Mouse (Mus musculus) CD4-positive helper T cell, adult 2 months (primary cell): ENCODE results near the gene Iltifb.
"Not testable (repeated sequence)": the region's sequence is repeated elsewhere in the genome, so short reads cannot be mapped to it uniquely, and the experiment has no call there.

Source experiments
- DNase-seq: peaks from one replicate; pipeline ENCODE4 v3.0.0-alpha.2; 2012; ENCODE audit warnings: low read depth, missing footprints, low spot score

Gene Iltifb

DNA sequence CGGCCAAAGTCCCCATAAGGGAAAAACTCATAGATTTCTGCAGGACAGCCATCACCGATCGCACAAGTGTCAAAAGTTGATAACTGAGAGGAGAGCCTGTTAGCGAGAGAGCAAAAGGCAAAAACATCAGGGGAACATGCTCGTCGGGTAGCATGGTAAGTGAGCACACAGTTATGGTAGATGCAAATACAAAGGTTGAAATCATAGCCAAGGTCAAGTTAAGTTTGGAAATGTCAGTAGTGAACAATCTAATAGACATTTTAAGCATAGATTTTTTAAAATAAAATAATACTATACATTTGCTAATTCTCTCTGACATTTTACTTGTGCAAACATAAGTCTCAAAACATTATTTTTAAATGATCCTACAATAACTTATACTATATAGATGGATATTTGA, at the start of gene Iltifb:
Gene Iltifb, minus strand, starts transcription at position 101 of the 400 bp plus-strand sequence.
- no peak for DNase-seq

DNA sequence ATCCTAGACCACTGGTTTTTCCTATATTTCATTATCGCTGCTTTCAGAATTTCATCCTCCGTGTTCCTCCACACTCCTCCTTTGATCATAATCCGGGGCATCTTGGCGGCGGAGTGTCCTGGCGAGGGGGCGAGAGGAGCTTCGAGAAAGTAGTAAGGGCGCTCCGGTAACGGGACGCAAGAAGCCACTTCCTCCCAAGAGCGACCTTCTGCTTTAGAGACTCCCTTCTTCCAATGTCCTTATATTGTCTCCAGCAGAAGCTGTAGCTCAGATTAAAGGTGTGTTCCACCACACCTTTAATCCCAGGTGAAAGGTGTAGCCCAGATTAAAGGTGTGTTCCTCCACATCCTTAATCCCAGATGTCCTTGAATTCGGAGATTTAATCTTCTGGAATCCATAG, 48.3 kb upstream of the Iltifb start, which contains the start of gene Gm9046:
Gene Gm9046, minus strand, starts transcription at position 101 of the 400 bp plus-strand sequence.
- not testable (repeated sequence) for DNase-seq

DNA sequence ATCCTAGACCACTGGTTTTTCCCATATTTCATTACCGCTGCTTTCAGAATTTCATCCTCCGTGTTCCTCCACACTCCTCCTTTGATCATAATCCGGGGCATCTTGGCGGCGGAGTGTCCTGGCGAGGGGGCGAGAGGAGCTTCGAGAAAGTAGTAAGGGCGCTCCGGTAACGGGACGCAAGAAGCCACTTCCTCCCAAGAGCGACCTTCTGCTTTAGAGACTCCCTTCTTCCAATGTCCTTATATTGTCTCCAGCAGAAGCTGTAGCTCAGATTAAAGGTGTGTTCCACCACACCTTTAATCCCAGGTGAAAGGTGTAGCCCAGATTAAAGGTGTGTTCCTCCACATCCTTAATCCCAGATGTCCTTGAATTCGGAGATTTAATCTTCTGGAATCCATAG, 42.9 kb upstream of the Iltifb start, which contains the start of gene Gm9045:
Gene Gm9045, minus strand, starts transcription at position 101 of the 400 bp plus-strand sequence.
- not testable (repeated sequence) for DNase-seq

DNA sequence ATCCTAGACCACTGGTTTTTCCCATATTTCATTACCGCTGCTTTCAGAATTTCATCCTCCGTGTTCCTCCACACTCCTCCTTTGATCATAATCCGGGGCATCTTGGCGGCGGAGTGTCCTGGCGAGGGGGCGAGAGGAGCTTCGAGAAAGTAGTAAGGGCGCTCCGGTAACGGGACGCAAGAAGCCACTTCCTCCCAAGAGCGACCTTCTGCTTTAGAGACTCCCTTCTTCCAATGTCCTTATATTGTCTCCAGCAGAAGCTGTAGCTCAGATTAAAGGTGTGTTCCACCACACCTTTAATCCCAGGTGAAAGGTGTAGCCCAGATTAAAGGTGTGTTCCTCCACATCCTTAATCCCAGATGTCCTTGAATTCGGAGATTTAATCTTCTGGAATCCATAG, 37.5 kb upstream of the Iltifb start, which contains the start of gene Gm9044:
Gene Gm9044, minus strand, starts transcription at position 101 of the 400 bp plus-strand sequence.
- not testable (repeated sequence) for DNase-seq

DNA sequence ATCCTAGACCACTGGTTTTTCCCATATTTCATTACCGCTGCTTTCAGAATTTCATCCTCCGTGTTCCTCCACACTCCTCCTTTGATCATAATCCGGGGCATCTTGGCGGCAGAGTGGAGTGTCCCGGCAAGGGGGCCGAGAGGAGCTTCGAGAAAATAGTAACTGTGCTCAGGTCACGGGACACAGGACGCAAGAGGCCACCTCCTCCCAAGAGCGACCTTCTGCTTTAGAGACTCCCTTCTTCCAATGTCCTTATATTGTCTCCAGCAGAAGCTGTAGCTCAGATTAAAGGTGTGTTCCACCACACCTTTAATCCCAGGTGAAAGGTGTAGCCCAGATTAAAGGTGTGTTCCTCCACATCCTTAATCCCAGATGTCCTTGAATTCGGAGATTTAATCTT, 32.0 kb upstream of the Iltifb start, which contains the start of gene Gm9040:
Gene Gm9040, minus strand, starts transcription at position 101 of the 400 bp plus-strand sequence.
- not testable (repeated sequence) for DNase-seq

DNA sequence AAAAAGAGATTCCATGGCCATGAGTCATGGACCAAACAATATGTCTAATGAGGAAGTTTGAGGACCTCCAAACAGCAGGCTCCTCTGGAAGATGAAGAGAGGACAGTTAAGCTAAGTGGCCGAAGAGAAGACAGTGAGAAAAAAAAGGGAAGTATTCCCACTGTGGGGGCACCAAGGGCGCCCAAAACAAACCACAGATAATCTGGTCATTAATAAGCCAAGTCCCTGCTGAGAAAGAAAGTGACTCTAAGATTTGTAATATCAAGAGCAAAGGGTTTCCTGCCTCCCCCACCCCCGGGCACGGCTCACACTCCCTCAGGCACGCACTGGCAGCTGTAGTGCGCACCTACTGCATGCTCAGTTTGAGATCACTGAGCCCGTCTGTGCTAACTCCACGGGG, 24.2 kb upstream of the Iltifb start:
- DNase-seq: no peak

DNA sequence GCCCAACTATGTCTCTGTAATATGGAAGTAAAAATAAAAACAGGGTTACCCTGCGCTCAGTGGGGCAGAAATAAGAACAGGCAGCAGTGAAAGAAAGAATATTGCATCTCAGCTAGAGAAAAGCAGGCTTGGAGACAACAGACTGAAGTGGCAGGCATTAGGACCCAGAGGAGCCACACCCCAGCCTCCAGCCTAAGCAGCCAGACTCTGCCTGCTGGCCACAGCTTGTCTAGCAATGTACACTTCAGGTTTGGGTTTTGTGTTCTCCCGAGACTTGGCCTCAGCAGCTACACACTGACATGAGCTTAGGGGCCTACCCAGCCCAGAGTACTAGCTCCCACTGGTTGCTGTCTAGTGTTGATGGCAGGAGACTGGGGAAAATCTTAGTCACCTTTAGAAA, 7.3 kb upstream of the Iltifb start:
- peak; percentile 6 for DNase-seq

DNA sequence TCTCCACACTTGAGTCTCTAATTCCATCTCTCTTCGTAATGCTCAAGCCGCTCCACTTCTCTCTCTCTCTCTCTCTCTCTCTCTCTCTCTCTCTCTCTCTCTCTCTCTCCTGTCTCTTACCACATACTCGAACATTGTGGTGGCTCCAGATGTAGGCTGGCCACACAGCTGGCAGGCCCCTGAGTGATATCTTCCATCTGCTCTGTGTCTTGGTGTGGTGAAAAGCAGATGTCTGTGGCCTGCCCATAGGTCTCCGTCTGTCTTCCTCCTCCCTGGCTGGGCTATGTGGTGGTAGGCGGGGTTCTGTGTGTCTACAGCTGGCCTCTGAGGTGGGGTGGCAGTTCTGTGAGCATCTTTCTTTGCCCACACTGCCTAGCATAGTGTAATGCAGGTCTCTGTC, 11.8 kb downstream of the Iltifb start:
- DNase-seq: not testable (repeated sequence)

DNA sequence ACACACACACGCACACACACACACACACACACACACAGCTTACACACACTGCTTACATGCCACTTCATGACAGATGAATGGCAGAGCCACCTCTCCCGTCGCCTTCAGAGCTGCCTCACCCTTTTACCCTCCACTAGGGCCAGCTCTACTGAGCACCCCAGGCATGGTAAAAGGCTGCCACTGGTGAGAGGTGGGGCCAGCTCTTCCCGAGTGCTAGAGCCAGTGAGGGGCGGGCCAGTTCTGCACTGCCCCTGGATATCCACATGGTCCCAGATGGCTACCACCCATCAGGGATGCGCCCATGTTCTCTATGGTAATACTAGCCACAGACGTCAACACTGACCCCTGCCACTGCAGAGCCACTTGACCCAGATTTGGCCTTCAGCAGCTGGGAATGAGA, 12.3 kb downstream of the Iltifb start:
- DNase-seq: not testable (repeated sequence)

DNA sequence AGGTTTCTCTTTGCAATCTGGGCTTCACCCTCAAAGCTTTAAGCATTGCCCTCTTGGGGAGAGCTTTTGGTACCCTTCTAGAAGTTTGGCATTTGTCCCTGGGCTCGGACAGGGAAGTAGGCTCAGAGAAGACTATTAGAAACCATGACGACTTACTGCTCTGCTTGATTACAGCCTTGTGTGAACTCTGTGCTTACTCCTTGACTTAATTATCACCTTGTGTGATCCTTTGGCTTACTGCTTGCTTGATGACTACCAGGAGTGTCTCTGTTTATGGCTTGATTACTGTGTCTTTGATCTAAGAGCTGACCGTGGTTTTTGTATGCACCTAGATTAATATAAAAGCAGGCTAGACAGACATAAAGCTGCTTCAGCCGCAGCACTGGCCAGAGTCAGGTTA, 16.8 kb downstream of the Iltifb start:
- not testable (repeated sequence) for DNase-seq

DNA sequence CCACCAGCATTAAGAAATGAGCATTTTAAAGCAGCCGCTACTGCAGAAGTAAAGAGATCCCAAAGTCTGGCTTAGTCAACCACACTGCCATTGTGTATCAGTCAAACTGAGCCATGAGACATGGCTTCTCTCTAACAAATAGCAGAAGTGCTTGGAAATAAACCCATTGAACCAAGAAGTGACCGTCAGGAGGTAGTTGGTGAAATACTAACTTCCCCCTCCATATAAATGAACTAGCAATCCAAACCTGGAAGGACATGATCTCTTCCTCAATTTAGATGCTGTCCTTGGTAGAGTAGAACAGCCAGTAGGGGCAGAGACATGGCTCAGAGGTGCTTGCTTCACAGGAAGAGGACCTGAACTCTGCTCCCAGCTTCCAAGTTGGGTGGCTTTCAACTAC, 23.4 kb downstream of the Iltifb start:
- not testable (repeated sequence) for DNase-seq

DNA sequence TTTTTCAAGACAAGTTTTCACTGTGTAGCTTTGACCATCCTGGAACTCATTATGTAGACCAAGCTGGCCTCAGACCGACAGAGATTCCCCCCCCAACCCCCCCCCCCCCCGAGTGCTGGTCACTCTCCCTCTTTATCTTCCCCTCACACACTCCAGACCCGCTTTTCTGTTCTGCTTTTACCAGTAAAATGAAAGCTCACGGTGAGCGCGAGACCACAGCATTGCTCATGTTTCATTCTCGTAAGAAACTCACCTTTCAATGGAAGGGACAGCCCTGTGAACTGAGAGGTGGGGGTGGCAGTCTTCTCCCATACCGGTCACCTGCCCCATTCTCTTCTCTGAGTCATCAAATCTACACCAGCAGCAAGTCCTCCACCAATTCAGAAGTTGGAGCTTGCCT, 26.0 kb downstream of the Iltifb start:
- not testable (repeated sequence) for DNase-seq

DNA sequence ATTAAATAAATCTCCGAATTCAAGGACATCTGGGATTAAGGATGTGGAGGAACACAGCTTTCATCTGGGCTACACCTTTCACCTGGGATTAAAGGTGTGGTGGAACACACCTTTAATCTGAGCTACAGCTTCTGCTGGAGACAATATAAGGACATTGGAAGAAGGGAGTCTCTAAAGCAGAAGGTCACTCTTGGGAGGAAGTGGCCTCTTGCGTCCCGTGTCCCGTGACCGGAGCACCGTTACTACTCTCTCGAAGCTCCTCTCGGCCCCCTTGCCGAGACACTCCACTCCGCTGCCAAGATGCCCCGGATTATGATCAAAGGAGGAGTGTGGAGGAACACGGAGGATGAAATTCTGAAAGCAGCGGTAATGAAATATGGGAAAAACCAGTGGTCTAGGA, 36.5 kb downstream of the Iltifb start, which contains the start of gene Gm32802:
Gene Gm32802, plus strand, starts transcription at position 301 of the 400 bp plus-strand sequence.
- DNase-seq: not testable (repeated sequence)

DNA sequence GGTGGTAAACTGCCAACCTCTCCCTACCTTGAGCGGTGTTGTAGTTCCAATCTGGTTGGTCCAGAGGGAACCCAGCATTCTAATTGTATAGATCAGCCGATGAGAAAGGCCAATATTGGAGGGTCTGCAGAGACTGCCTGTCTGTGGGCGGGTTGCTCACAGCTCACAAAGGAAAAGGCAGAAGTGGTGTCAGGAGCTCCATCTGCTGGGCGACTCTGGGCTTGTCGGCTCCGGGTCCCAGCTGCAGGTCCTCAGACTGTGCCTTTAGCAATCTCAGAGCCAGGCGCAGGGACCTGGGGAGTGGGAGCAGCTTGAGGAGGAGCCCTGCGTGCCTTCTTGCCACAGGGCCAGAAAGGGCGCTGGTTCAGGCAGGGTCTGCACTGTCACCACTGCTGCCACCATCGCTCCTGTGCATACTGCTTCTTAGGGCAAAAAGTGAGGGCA, 44.0 kb downstream of the Iltifb start:
- peak; percentile 4 for DNase-seq

DNA sequence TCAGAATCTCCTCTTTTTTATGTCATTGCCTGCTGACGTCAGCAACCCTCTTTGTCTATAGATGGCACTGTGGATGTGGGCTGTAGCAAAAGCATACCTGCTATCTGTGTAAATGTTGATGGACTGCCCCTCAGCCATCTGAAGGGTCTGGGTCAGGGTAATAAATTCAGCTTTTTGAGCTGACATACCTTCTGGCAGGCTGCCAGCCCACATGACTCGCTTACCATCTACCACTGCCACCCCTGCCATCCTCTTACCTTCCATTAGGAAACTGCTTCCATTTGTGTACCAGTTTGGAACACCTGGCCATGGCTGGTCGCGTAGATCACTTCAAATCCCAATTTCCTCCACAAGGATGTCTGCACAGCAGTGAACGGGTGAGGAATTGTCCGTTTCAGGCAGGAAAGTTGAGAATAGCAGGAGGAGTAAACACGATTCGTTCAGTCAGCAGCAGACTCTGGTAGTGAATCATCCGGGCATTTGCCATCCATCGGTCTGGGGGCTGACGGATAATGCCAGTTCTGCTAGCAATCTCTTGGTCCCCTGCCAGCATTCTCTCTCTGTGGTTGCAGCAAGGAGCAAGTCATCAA, 45.7 kb downstream of the Iltifb start:
- DNase-seq: peak; percentile 0

DNA sequence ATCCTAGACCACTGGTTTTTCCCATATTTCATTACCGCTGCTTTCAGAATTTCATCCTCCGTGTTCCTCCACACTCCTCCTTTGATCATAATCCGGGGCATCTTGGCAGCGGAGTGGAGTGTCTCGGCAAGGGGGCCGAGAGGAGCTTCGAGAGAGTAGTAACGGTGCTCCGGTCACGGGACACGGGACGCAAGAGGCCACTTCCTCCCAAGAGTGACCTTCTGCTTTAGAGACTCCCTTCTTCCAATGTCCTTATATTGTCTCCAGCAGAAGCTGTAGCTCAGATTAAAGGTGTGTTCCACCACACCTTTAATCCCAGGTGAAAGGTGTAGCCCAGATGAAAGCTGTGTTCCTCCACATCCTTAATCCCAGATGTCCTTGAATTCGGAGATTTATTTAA, 54.2 kb downstream of the Iltifb start, which contains the start of gene Gm32717:
Gene Gm32717, minus strand, starts transcription at position 101 of the 400 bp plus-strand sequence.
- not testable (repeated sequence) for DNase-seq
